Mouse (Mus musculus): ENCODE measurements at regions not wholly inside any gene's neighbourhood (a gene's known extent, or its start where the extent isn't known, plus 50 kb on each side); places are given as distances from the start of the nearest gene placed in this dataset.

GRCm38 (mm10) chr2:128457591-128458209 lies 133.3 kb upstream of the Spdye4c start:
- Histone ChIP-seq H3K4me3 (no peak overlapping the region), H3K4me2 (ENCODE audit: low read depth) (peak overlapping the region; percentile 50), H3K27me3 (ENCODE audit: control insufficient read depth, insufficient read depth, insufficient read length) (no peaks in the 10 kb centered on the region), H3K79me2 (ENCODE audit: control insufficient read depth, insufficient read depth) (no peaks in the 10 kb centered on the region), H3ac (ENCODE audit: control insufficient read depth, insufficient read length) (no peak overlapping the region), H3K36me3 (ENCODE audit: control insufficient read depth, insufficient read depth) (no peaks in the 10 kb centered on the region)
- TF ChIP-seq POLR2A (IDR thresholded peaks at IDR 0.05; ENCODE audit: insufficient read length, low read depth) (no peak), MYOG (IDR thresholded peaks at IDR 0.05; ENCODE audit: control insufficient read depth in 1 of 3, insufficient read depth in 1 of 3, insufficient read length in 2 of 3, low read depth in 2 of 3) (no peak), TCF3 (IDR thresholded peaks at IDR 0.05; ENCODE audit: insufficient read length, low read depth) (no peak), MAX (IDR thresholded peaks at IDR 0.05; ENCODE audit: low read depth) (no peak), TCF12 (IDR thresholded peaks at IDR 0.05; ENCODE audit: insufficient read depth, poor library complexity, severe bottlenecking) (no peak), CEBPB (IDR thresholded peaks at IDR 0.05; ENCODE audit: insufficient read depth, poor library complexity, severe bottlenecking) (no peak), MYOD1 (IDR thresholded peaks at IDR 0.05; ENCODE audit: control insufficient read depth in 1 of 3, insufficient read length in 2 of 3, low read depth in 2 of 3) (no peak), POLR2AphosphoS2 (IDR thresholded peaks at IDR 0.05; ENCODE audit: insufficient read length, low read depth) (no peak), SRF (IDR thresholded peaks at IDR 0.05; ENCODE audit: control insufficient read depth, insufficient read length, low read depth) (no peak), E2F4 (IDR thresholded peaks at IDR 0.05; ENCODE audit: insufficient read depth) (no peak), REST (IDR thresholded peaks at IDR 0.05; ENCODE audit: insufficient read depth, insufficient read length) (no peak), USF1 (IDR thresholded peaks at IDR 0.05; ENCODE audit: low read depth) (no peak)

DNA sequence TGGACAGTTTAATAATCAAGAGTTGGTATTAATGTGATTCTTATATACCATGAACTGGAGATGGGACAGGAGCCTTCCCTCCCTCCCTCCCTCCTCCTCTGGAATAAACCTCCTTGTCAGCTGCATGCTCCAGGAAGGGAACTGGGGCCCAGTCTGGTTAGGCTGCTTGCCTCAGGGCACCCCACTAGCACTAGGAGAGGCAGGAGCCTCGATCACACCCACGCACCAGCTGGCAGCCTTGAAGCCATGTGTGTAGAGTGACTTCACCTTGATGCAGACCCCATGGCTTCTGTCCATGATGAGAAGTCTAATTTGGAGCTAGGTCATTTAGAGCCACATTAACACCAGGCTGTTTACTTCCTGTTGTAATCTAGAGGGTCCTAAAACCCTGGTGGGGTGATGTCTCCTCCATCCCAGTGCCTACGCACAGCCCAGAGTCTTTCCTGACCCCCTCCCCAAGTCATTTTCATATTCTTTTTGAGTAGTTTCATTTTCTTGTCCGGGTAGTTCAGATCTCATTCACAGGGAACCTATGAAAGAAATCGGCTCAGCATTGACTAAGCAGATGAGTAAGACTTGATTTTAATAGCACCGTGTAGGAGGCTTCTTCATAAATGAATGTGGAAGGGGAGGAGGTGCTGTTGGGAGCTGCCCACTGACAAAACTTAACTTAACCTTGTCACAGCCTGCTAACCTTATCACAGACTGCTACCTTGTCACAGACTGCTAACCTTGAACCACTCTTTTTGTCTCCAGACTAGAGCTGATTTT lies 125.6 kb upstream of the Spdye4c start:
- Histone ChIP-seq H3K4me2 (ENCODE audit: low read depth) (peak overlapping the region; percentile 69), H3K79me2 (ENCODE audit: control insufficient read depth, insufficient read depth) (no peaks in the 10 kb centered on the region), H3K36me3 (ENCODE audit: control insufficient read depth, insufficient read depth) (no peaks in the 10 kb centered on the region), H3K4me3 (no peak overlapping the region), H3K27me3 (ENCODE audit: control insufficient read depth, insufficient read depth, insufficient read length) (no peaks in the 10 kb centered on the region), H3ac (ENCODE audit: control insufficient read depth, insufficient read length) (no peak overlapping the region)
- TF ChIP-seq POLR2A (IDR thresholded peaks at IDR 0.05; ENCODE audit: insufficient read length, low read depth) (no peak), MYOG (IDR thresholded peaks at IDR 0.05; ENCODE audit: control insufficient read depth in 1 of 3, insufficient read depth in 1 of 3, insufficient read length in 2 of 3, low read depth in 2 of 3) (peak in 1 of 3 experiments; percentile 43), E2F4 (IDR thresholded peaks at IDR 0.05; ENCODE audit: insufficient read depth) (no peak), REST (IDR thresholded peaks at IDR 0.05; ENCODE audit: insufficient read depth, insufficient read length) (no peak), TCF12 (IDR thresholded peaks at IDR 0.05; ENCODE audit: insufficient read depth, poor library complexity, severe bottlenecking) (no peak), MYOD1 (IDR thresholded peaks at IDR 0.05; ENCODE audit: control insufficient read depth in 1 of 3, insufficient read length in 2 of 3, low read depth in 2 of 3) (peak in 2 of 3 experiments; percentile 8 to 81), CEBPB (IDR thresholded peaks at IDR 0.05; ENCODE audit: insufficient read depth, poor library complexity, severe bottlenecking) (no peak), SRF (IDR thresholded peaks at IDR 0.05; ENCODE audit: control insufficient read depth, insufficient read length, low read depth) (no peak)

- no peaks in the 10 kb centered on the region for H3K36me3 ChIP-seq (ENCODE audit: control insufficient read depth, insufficient read depth)
- H3K4me2 ChIP-seq (ENCODE audit: low read depth): peak overlapping the region; percentile 44
- TF ChIP-seq USF1 (IDR thresholded peaks at IDR 0.05; ENCODE audit: low read depth) (no peak), SRF (IDR thresholded peaks at IDR 0.05; ENCODE audit: control insufficient read depth, insufficient read length, low read depth) (no peak), MAX (IDR thresholded peaks at IDR 0.05; ENCODE audit: low read depth) (no peak), REST (IDR thresholded peaks at IDR 0.05; ENCODE audit: insufficient read depth, insufficient read length) (no peak), MYOD1 (IDR thresholded peaks at IDR 0.05; ENCODE audit: control insufficient read depth in 1 of 3, insufficient read length in 2 of 3, low read depth in 2 of 3) (no peak), CEBPB (IDR thresholded peaks at IDR 0.05; ENCODE audit: insufficient read depth, poor library complexity, severe bottlenecking) (peak; percentile 85), POLR2AphosphoS2 (IDR thresholded peaks at IDR 0.05; ENCODE audit: insufficient read length, low read depth) (no peak)
- no peak overlapping the region for H3ac ChIP-seq (ENCODE audit: control insufficient read depth, insufficient read length)
- H3K4me3 ChIP-seq: no peak overlapping the region
- H3K27me3 ChIP-seq (ENCODE audit: control insufficient read depth, insufficient read depth, insufficient read length): no peaks in the 10 kb centered on the region
- no peaks in the 10 kb centered on the region for H3K79me2 ChIP-seq (ENCODE audit: control insufficient read depth, insufficient read depth)
These were observed 123.3 kb upstream of the Spdye4c start for GRCm38 (mm10) chr2:128467490-128468245.

- no peaks in the 10 kb centered on the region for H3K79me2 ChIP-seq (ENCODE audit: control insufficient read depth, insufficient read depth)
- no peaks in the 10 kb centered on the region for H3K36me3 ChIP-seq (ENCODE audit: control insufficient read depth, insufficient read depth)
- no peak overlapping the region for H3K4me2 ChIP-seq (ENCODE audit: low read depth)
- TF ChIP-seq TCF12 (IDR thresholded peaks at IDR 0.05; ENCODE audit: insufficient read depth, poor library complexity, severe bottlenecking) (no peak), CEBPB (IDR thresholded peaks at IDR 0.05; ENCODE audit: insufficient read depth, poor library complexity, severe bottlenecking) (no peak), POLR2AphosphoS2 (IDR thresholded peaks at IDR 0.05; ENCODE audit: insufficient read length, low read depth) (no peak), SRF (IDR thresholded peaks at IDR 0.05; ENCODE audit: control insufficient read depth, insufficient read length, low read depth) (no peak), E2F4 (IDR thresholded peaks at IDR 0.05; ENCODE audit: insufficient read depth) (no peak), MYOD1 (IDR thresholded peaks at IDR 0.05; ENCODE audit: control insufficient read depth in 1 of 3, insufficient read length in 2 of 3, low read depth in 2 of 3) (no peak), MYOG (IDR thresholded peaks at IDR 0.05; ENCODE audit: control insufficient read depth in 1 of 3, insufficient read depth in 1 of 3, insufficient read length in 2 of 3, low read depth in 2 of 3) (no peak), POLR2A (IDR thresholded peaks at IDR 0.05; ENCODE audit: insufficient read length, low read depth) (no peak)
- no peak overlapping the region for H3K4me3 ChIP-seq
- H3K27me3 ChIP-seq (ENCODE audit: control insufficient read depth, insufficient read depth, insufficient read length): no peaks in the 10 kb centered on the region
- H3ac ChIP-seq (ENCODE audit: control insufficient read depth, insufficient read length): no peak overlapping the region
These were observed 122.7 kb upstream of the Spdye4c start for GRCm38 (mm10) chr2:128468323-128468722.
